Mouse (Mus musculus): ENCODE results near the gene Shq1. TPM values are rescaled to one million over a fixed set of nuclear protein-coding genes. Genes with fewer than 3 reads are reported as not detected.

Shq1 gene
- polyA plus RNA-seq, 1 experiment from 2014 or later, result 23.6 TPM

DNA sequence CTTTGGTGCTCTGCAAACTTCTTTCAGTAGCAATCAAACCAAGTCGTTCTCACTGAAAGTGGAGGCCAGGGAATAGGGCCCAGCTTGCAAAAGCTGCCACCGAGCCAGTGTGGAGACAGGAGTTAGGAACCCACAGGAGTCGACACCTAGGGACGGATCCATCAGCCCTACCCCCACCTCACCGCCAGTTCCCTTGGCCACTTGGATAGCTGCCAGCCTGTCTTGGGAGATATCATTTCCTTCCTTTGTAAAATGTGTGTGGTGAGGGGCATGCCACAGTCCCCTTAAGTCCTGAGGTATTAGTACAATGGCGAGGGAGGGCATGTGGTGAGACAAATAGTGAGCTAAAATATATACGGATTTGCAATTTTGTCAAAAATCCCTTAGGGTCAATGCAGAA is 142.4 kb downstream of the Shq1 start:
- WGBS, result 40% methylated on average over 7 of the region's 7 CpGs
- DNase-seq (ENCODE audit: low spot score), result no peak
- Histone ChIP-seq H3K9me3 (ENCODE audit: control insufficient read depth, low read length) (no peaks in the 10 kb centered on the region), H3K4me1 (replicated peaks; ENCODE audit: control insufficient read depth, insufficient read depth, low read length) (peaks cover 5% of the 10 kb centered on the region; the same call in 1 of the 2 replicates), H3K4me3 (ENCODE audit: low read depth, low read length) (no peak overlapping the region), H3K36me3 (ENCODE audit: control insufficient read depth, insufficient read depth, low read length) (no peaks in the 10 kb centered on the region), H3K27ac (ENCODE audit: low read depth, low read length) (no peak overlapping the region), H3K27me3 (replicated peaks; ENCODE audit: control insufficient read depth, insufficient read depth, low read length) (0 out of 2 replicates have a peak, but pooled peaks cover 3% of the 10 kb centered on the region), H3K4me2 (no peak overlapping the region), H3K9ac (ENCODE audit: low read depth, low read length) (no peak overlapping the region)
- ATAC-seq (replicated peaks; ENCODE audit: low FRiP score), result no peak

- H3K27me3 ChIP-seq (replicated peaks; ENCODE audit: control insufficient read depth, insufficient read depth, low read length), result 0 out of 2 replicates have a peak, but pooled peaks cover 3% of the 10 kb centered on the region
- WGBS, result 79% methylated on average over 5 of the region's 5 CpGs
- no peak for ATAC-seq (replicated peaks; ENCODE audit: low FRiP score)
- DNase-seq (ENCODE audit: low spot score), result no peak
- H3K9ac ChIP-seq (ENCODE audit: low read depth, low read length), result no peak overlapping the region
- no peaks in the 10 kb centered on the region for H3K9me3 ChIP-seq (ENCODE audit: control insufficient read depth, low read length)
- H3K4me2 ChIP-seq, result no peak overlapping the region
- peaks cover 5% of the 10 kb centered on the region; the same call in 1 of the 2 replicates for H3K4me1 ChIP-seq (replicated peaks; ENCODE audit: control insufficient read depth, insufficient read depth, low read length)
- no peak overlapping the region for H3K27ac ChIP-seq (ENCODE audit: low read depth, low read length)
- no peaks in the 10 kb centered on the region for H3K36me3 ChIP-seq (ENCODE audit: control insufficient read depth, insufficient read depth, low read length)
- no peak overlapping the region for H3K4me3 ChIP-seq (ENCODE audit: low read depth, low read length)
Observed at GRCm38 (mm10) chr6:100527972-100528371, 143.0 kb downstream of the Shq1 start.

GRCm38 (mm10) chr6:100527161-100527560 is 143.8 kb downstream of the Shq1 start:
- no peak for ATAC-seq (replicated peaks; ENCODE audit: low FRiP score)
- H3K4me2 ChIP-seq, result no peak overlapping the region
- peaks cover 5% of the 10 kb centered on the region; the same call in 1 of the 2 replicates for H3K4me1 ChIP-seq (replicated peaks; ENCODE audit: control insufficient read depth, insufficient read depth, low read length)
- H3K27me3 ChIP-seq (replicated peaks; ENCODE audit: control insufficient read depth, insufficient read depth, low read length), result 0 out of 2 replicates have a peak, but pooled peaks cover 3% of the 10 kb centered on the region
- no peak overlapping the region for H3K9ac ChIP-seq (ENCODE audit: low read depth, low read length)
- 75% methylated on average over 6 of the region's 6 CpGs for WGBS
- no peaks in the 10 kb centered on the region for H3K9me3 ChIP-seq (ENCODE audit: control insufficient read depth, low read length)
- no peak overlapping the region for H3K27ac ChIP-seq (ENCODE audit: low read depth, low read length)
- H3K4me3 ChIP-seq (ENCODE audit: low read depth, low read length), result no peak overlapping the region
- DNase-seq (ENCODE audit: low spot score), result no peak
- no peaks in the 10 kb centered on the region for H3K36me3 ChIP-seq (ENCODE audit: control insufficient read depth, insufficient read depth, low read length)

GRCm38 (mm10) chr6:100526066-100526465 is 144.9 kb downstream of the Shq1 start:
- Histone ChIP-seq H3K4me2 (peak overlapping the region; percentile 25), H3K9ac (ENCODE audit: low read depth, low read length) (no peak overlapping the region), H3K36me3 (ENCODE audit: control insufficient read depth, insufficient read depth, low read length) (no peaks in the 10 kb centered on the region), H3K4me3 (ENCODE audit: low read depth, low read length) (no peak overlapping the region), H3K27me3 (replicated peaks; ENCODE audit: control insufficient read depth, insufficient read depth, low read length) (0 out of 2 replicates have a peak, but pooled peaks cover 3% of the 10 kb centered on the region), H3K4me1 (replicated peaks; ENCODE audit: control insufficient read depth, insufficient read depth, low read length) (peaks cover 5% of the 10 kb centered on the region; the same call in 1 of the 2 replicates), H3K27ac (ENCODE audit: low read depth, low read length) (no peak overlapping the region), H3K9me3 (ENCODE audit: control insufficient read depth, low read length) (no peaks in the 10 kb centered on the region)
- DNase-seq (ENCODE audit: low spot score) (no peak), ATAC-seq (replicated peaks; ENCODE audit: low FRiP score) (no peak)
- 6% methylated on average over 9 of the region's 9 CpGs for WGBS

- ATAC-seq (replicated peaks; ENCODE audit: low FRiP score), result no peak
Observed at GRCm38 (mm10) chr6:100525496-100525895, 145.5 kb downstream of the Shq1 start.

DNA sequence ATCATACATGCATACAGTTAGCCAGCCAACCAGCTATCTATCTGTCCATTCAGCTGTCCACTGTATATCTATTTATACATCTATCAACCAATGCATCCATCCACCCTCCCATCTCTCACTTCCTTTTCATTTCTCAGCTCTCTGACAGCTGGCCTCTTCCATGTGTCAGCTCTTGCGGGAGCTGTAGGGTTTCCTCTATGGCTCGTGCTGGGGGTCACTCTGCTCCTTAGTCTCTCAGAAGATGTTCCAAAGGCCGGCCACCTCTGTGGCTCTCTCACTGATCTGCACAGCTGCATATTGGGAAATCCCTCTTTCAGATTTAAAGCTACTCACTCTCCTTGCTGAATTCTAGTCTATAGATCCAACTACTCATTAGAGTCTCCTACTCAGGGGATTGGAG is 148.5 kb downstream of the Shq1 start:
- WGBS, result 58% methylated on average over 3 of the region's 3 CpGs

More at GRCm38 (mm10) chr6:100525496-100525895, 145.5 kb downstream of the Shq1 start:
- Histone ChIP-seq H3K4me2 (peak overlapping the region; percentile 25; the same call in 1 of the 2 replicates), H3K4me3 (ENCODE audit: low read depth, low read length) (no peak overlapping the region), H3K36me3 (ENCODE audit: control insufficient read depth, insufficient read depth, low read length) (no peaks in the 10 kb centered on the region), H3K27me3 (replicated peaks; ENCODE audit: control insufficient read depth, insufficient read depth, low read length) (0 out of 2 replicates have a peak, but pooled peaks cover 3% of the 10 kb centered on the region), H3K4me1 (replicated peaks; ENCODE audit: control insufficient read depth, insufficient read depth, low read length) (peaks cover 5% of the 10 kb centered on the region; the same call in 1 of the 2 replicates), H3K9me3 (ENCODE audit: control insufficient read depth, low read length) (no peaks in the 10 kb centered on the region), H3K9ac (ENCODE audit: low read depth, low read length) (no peak overlapping the region), H3K27ac (ENCODE audit: low read depth, low read length) (no peak overlapping the region)
- WGBS, result 30% methylated on average over 3 of the region's 3 CpGs
- DNase-seq (ENCODE audit: low spot score), result no peak

GRCm38 (mm10) chr6:100521615-100522398 is 149.2 kb downstream of the Shq1 start:
- ATAC-seq (replicated peaks; ENCODE audit: low FRiP score) (no peak), DNase-seq (ENCODE audit: low spot score) (no peak)
- 49% methylated on average over 2 of the region's 2 CpGs for WGBS
- Histone ChIP-seq H3K4me1 (replicated peaks; ENCODE audit: control insufficient read depth, insufficient read depth, low read length) (peaks cover 5% of the 10 kb centered on the region; the same call in 1 of the 2 replicates), H3K27me3 (replicated peaks; ENCODE audit: control insufficient read depth, insufficient read depth, low read length) (peaks cover 7% of the 10 kb centered on the region), H3K9me3 (ENCODE audit: control insufficient read depth, low read length) (no peaks in the 10 kb centered on the region), H3K9ac (ENCODE audit: low read depth, low read length) (no peak overlapping the region), H3K27ac (ENCODE audit: low read depth, low read length) (no peak overlapping the region), H3K4me2 (no peak overlapping the region), H3K4me3 (ENCODE audit: low read depth, low read length) (no peak overlapping the region), H3K36me3 (ENCODE audit: control insufficient read depth, insufficient read depth, low read length) (no peaks in the 10 kb centered on the region)

More for the DNA sequence above, 148.5 kb downstream of the Shq1 start:
- peaks cover 5% of the 10 kb centered on the region; the same call in 1 of the 2 replicates for H3K4me1 ChIP-seq (replicated peaks; ENCODE audit: control insufficient read depth, insufficient read depth, low read length)
- DNase-seq (ENCODE audit: low spot score), result no peak
- peaks cover 6% of the 10 kb centered on the region for H3K27me3 ChIP-seq (replicated peaks; ENCODE audit: control insufficient read depth, insufficient read depth, low read length)
- no peaks in the 10 kb centered on the region for H3K36me3 ChIP-seq (ENCODE audit: control insufficient read depth, insufficient read depth, low read length)
- H3K4me3 ChIP-seq (ENCODE audit: low read depth, low read length), result no peak overlapping the region
- ATAC-seq (replicated peaks; ENCODE audit: low FRiP score), result no peak
- H3K27ac ChIP-seq (ENCODE audit: low read depth, low read length), result no peak overlapping the region
- H3K4me2 ChIP-seq, result no peak overlapping the region
- no peak overlapping the region for H3K9ac ChIP-seq (ENCODE audit: low read depth, low read length)
- H3K9me3 ChIP-seq (ENCODE audit: control insufficient read depth, low read length), result no peaks in the 10 kb centered on the region

- Histone ChIP-seq H3K27ac (ENCODE audit: low read depth, low read length) (no peak overlapping the region), H3K4me1 (replicated peaks; ENCODE audit: control insufficient read depth, insufficient read depth, low read length) (no peaks in the 10 kb centered on the region; the same call in 1 of the 2 replicates), H3K4me3 (ENCODE audit: low read depth, low read length) (no peak overlapping the region), H3K27me3 (replicated peaks; ENCODE audit: control insufficient read depth, insufficient read depth, low read length) (peaks cover 8% of the 10 kb centered on the region), H3K4me2 (no peak overlapping the region), H3K9ac (ENCODE audit: low read depth, low read length) (no peak overlapping the region), H3K36me3 (ENCODE audit: control insufficient read depth, insufficient read depth, low read length) (no peaks in the 10 kb centered on the region), H3K9me3 (ENCODE audit: control insufficient read depth, low read length) (no peaks in the 10 kb centered on the region)
- WGBS, result 67% methylated on average over 5 of the region's 5 CpGs
- DNase-seq (ENCODE audit: low spot score) (no peak), ATAC-seq (replicated peaks; ENCODE audit: low FRiP score) (no peak)
Observed at GRCm38 (mm10) chr6:100520558-100521099, 150.3 kb downstream of the Shq1 start.

Measured in liver, embryonic 11.5 days (tissue).